Comparison of ENCODE assay signal across 1 mouse cellular context in the genomic region with DNA sequence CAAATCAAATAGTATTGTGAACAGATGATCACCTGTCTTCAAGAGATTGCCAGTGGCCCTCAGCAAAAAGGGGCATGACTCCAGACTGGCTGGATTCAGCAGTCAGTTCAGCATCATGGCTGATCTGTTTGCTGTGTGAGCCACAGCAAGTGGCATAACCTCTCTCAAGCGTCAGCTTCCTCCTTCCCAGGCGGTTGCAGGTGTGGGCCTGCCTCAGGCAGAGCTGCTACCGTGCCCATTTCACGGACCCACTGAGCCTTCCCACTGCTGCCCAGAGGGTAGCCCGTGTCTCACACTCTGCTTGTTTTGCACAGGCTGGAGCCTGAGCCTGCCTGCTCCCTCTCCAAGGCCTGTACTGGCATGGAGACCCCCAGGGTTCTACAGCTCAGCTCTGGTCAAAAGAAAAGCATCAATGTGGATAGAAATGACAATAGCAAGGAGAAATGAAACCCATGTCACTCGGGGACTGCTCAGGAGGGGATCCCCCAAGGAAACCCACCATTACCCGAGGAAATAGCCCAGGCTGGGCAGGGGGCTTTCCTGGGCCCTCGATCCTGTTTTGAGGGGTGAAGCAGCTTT.
A peak's percentile ranks its signal among the peaks of the same experiment; 100 is the strongest.
TF ChIP-seq lines count a peak whose summit lies in the region.

No protein-coding gene starts in this region.

TF ChIP-seq in CH12.LX, 34 proteins besides CTCF, POLR2A, EP300 and RAD21:
- peak; percentile 40; the same call in 1 of the 2 replicates for TF ChIP-seq TCF12 (IDR thresholded peaks at IDR 0.05; ENCODE audit: low read depth, low read length)
- 0 out of 2 replicates have a peak, but pooled peaks have one; percentile 16 for TF ChIP-seq NELFE (IDR thresholded peaks at IDR 0.05; ENCODE audit: low read depth, low read length)
- peak; percentile 50 for TF ChIP-seq MEF2A (IDR thresholded peaks at IDR 0.05; ENCODE audit: borderline replicate concordance, low read depth, low read length)
- TF ChIP-seq KAT2A (IDR thresholded peaks at IDR 0.05; ENCODE audit: insufficient replicate concordance, low read length), result no peak
- no peak for TF ChIP-seq USF1 (IDR thresholded peaks at IDR 0.05; ENCODE audit: low read depth, low read length)
- peak; percentile 25; the same call in 1 of the 2 replicates for TF ChIP-seq SIN3A (IDR thresholded peaks at IDR 0.05; ENCODE audit: low read length)
- TF ChIP-seq BHLHE40 (IDR thresholded peaks at IDR 0.05; ENCODE audit: low read depth, low read length), result 0 out of 2 replicates have a peak, but pooled peaks have one; percentile 16
- TF ChIP-seq MAZ (IDR thresholded peaks at IDR 0.05; ENCODE audit: low read depth, low read length), result 0 out of 2 replicates have a peak, but pooled peaks have one; percentile 2
- 0 out of 2 replicates have a peak, but pooled peaks have one; percentile 10 for TF ChIP-seq MAX (IDR thresholded peaks at IDR 0.05; ENCODE audit: low read length)
- peak; percentile 49; the same call in 1 of the 2 replicates for TF ChIP-seq ETS1 (conservative IDR thresholded peaks at IDR 0.05; ENCODE audit: low read depth, low read length)
- TF ChIP-seq CHD2 (IDR thresholded peaks at IDR 0.05; ENCODE audit: low read length), result 0 out of 2 replicates have a peak, but pooled peaks have one; percentile 15
- peak; percentile 89 for TF ChIP-seq IRF4 (IDR thresholded peaks at IDR 0.05; ENCODE audit: low read depth, low read length)
- TF ChIP-seq ZC3H11A (IDR thresholded peaks at IDR 0.05; ENCODE audit: low read depth, low read length), result no peak
